Mouse (Mus musculus): Measurements from ENCODE around the gene Tmem240.

- no peak for TF ChIP-seq CTCF (IDR thresholded peaks at IDR 0.05; ENCODE audit: low read depth)
- TF ChIP-seq EP300 (IDR thresholded peaks at IDR 0.05; ENCODE audit: low read depth): no peak
These were observed at the start of gene Tmem240 for GRCm38 (mm10) chr4:155734350-155734941.

All from liver, embryonic 14.5 days (tissue).